Mouse (Mus musculus) liver, embryonic 13.5 days (tissue): ENCODE data around the gene St6gal1. TPM values are rescaled to one million over a fixed set of nuclear protein-coding genes. Genes with fewer than 3 reads are reported as not detected.
A peak's percentile ranks its signal among the peaks of the same experiment; 100 is the strongest.

Source experiments
- ATAC-seq: fragments of 200-750 bp; cut with Nextera tagmentation; 2 replicates; pipeline ENCODE4 v1.8.0; 2017; ENCODE audit warnings: low read depth, mild to moderate bottlenecking, moderate number of reproducible peaks, moderate library complexity
- DNase-seq: peaks from one replicate; pipeline ENCODE4 v3.0.0; 2022
- H3K27ac ChIP-seq: fragments of 300-500 bp; sonication (generic); 2 replicates; pipeline ENCODE4 v1.5.1; 2015; ENCODE audit warnings: moderate library complexity, mild to moderate bottlenecking, inconsistent platforms
- H3K27me3 ChIP-seq: fragments of 300-500 bp; sonication (generic); 2 replicates; pipeline ENCODE4 v1.6.1; 2015; ENCODE audit warnings: mild to moderate bottlenecking, inconsistent platforms
- H3K36me3 ChIP-seq: fragments of 300-500 bp; sonication (generic); 2 replicates; pipeline ENCODE4 v1.6.1; 2015; ENCODE audit warnings: mild to moderate bottlenecking, inconsistent platforms
- H3K4me1 ChIP-seq: fragments of 300-500 bp; sonication (generic); replicated peaks from 2 replicates; pipeline ENCODE4 v1.6.1; 2015; ENCODE audit warnings: inconsistent platforms
- H3K4me2 ChIP-seq: fragments of 300-500 bp; sonication (generic); 2 replicates; pipeline ENCODE4 v1.6.1; 2015; ENCODE audit warnings: inconsistent platforms, mild to moderate bottlenecking, moderate library complexity
- H3K4me3 ChIP-seq: fragments of 300-500 bp; sonication (generic); replicated peaks from 2 replicates; pipeline ENCODE4 v1.5.1; 2015; ENCODE audit warnings: mild to moderate bottlenecking, inconsistent platforms
- H3K9ac ChIP-seq: fragments of 300-500 bp; sonication (generic); 2 replicates; pipeline ENCODE4 v1.6.1; 2015; ENCODE audit warnings: mild to moderate bottlenecking, inconsistent platforms
- H3K9me3 ChIP-seq: fragments of 300-500 bp; sonication (generic); replicated peaks from 2 replicates; pipeline ENCODE4 v1.6.1; 2016; ENCODE audit warnings: inconsistent platforms
- WGBS: fragments of 180-500 bp; shearing (Covaris S2); methylation state at CpG from one replicate; pipeline ENCODE4 v1.1.7; 2015; ENCODE audit not compliant: insufficient replicate concordance; 5-methylcytosine and 5-hydroxymethylcytosine counted together
- polyA plus RNA-seq: library from polyadenylated mRNA; unstranded; fragments of >200 nt; fragmentation: Nextera tagmentation; extraction: Ambion mirVana; gene quantifications from 2 replicates; pipeline ENCODE4 v1.2.1, GENCODE M21; 2015

St6gal1 gene
- polyA plus RNA-seq, 1 experiment from 2014 or later: 7.5 TPM

DNA sequence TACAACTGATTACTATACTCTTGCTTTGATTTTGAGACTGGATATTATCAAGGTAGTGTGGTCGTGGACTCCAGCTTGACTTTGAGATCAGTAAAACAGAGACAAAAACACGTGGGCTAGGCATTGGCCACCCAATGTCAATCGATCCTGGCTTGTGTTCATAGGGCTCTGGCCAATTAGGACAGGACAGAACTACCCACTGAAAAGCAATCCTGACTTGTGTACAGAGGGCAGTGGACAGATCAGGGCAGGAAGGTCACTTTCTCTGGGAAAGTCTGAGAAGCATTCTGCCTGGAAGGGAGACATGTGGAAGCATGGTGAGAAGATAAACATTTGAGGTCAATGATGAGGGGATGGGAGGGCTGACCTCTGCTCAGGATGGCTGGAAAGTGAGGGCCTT is 69.7 kb downstream of the St6gal1 start:
- no peak overlapping the region for H3K27ac ChIP-seq
- 45% methylated on average over 3 of the region's 3 CpGs for WGBS
- peak; percentile 93 for ATAC-seq
- no peak for DNase-seq
- 0 out of 2 replicates have a peak, but pooled peaks cover 3% of the 10 kb centered on the region for H3K36me3 ChIP-seq
- H3K4me3 ChIP-seq: no peak overlapping the region
- H3K9ac ChIP-seq: no peak overlapping the region
- H3K4me1 ChIP-seq: no peaks in the 10 kb centered on the region; the same call in 1 of the 2 replicates
- no peak overlapping the region for H3K4me2 ChIP-seq
- no peaks in the 10 kb centered on the region for H3K27me3 ChIP-seq
- H3K9me3 ChIP-seq: no peaks in the 10 kb centered on the region

DNA sequence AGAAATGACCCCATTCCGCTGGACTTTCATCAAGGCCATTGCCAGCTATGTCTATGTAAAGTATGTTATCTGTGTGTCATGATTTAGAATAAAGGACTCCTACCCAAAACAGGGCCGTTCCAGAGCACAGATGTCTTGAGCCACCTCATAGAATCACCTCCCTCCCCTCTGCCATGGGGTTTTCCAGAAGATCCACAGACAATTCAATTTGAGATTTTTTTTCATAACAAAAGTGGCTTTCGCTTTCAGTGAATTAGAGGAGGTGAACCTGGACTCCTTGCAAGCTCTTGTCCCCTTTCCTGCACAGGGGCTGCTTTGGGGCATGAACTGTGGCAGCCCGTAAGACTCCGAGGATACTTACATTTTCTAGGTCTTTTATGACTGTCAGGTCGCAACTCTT is 70.2 kb downstream of the St6gal1 start:
- Histone ChIP-seq H3K4me1 (peaks cover 1% of the 10 kb centered on the region; the same call in 1 of the 2 replicates), H3K4me2 (no peak overlapping the region), H3K27ac (peak overlapping the region; percentile 48; the same call in 1 of the 2 replicates), H3K9me3 (no peaks in the 10 kb centered on the region), H3K27me3 (no peaks in the 10 kb centered on the region), H3K9ac (no peak overlapping the region), H3K36me3 (0 out of 2 replicates have a peak, but pooled peaks cover 3% of the 10 kb centered on the region), H3K4me3 (no peak overlapping the region)
- DNase-seq (no peak), ATAC-seq (no peak)
- 60% methylated on average over 6 of the region's 6 CpGs for WGBS

GRCm38 (mm10) chr16:23295720-23296119 is 71.2 kb downstream of the St6gal1 start:
- no peak for ATAC-seq
- Histone ChIP-seq H3K36me3 (0 out of 2 replicates have a peak, but pooled peaks cover 3% of the 10 kb centered on the region), H3K27ac (no peak overlapping the region), H3K4me1 (peaks cover 9% of the 10 kb centered on the region; the same call in 1 of the 2 replicates), H3K27me3 (no peaks in the 10 kb centered on the region), H3K9ac (no peak overlapping the region), H3K4me2 (no peak overlapping the region), H3K9me3 (no peaks in the 10 kb centered on the region), H3K4me3 (no peak overlapping the region)
- no peak for DNase-seq
- WGBS: 61% methylated on average over 5 of the region's 5 CpGs

DNA sequence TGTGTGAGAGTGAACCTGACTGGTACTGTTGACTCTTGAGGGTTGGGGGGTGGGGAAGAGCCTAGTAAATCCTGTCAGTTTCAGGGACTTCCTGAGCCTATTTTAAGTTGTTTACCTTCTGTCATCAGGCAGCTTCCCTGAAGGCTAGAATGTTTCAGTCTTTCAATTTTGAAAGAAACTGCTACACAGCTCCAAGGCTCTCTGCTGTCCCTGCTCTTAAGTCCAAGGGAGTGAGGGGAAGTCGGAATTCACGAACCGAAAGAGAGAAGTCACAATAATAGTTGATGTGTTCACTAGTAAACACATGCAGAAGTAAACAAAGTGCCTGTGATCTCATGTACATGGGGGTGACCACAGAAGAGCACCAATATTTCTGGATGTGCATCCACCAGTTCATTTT is 72.2 kb downstream of the St6gal1 start:
- Histone ChIP-seq H3K4me2 (no peak overlapping the region), H3K4me3 (no peak overlapping the region), H3K27ac (no peak overlapping the region), H3K27me3 (no peaks in the 10 kb centered on the region), H3K9ac (no peak overlapping the region), H3K9me3 (no peaks in the 10 kb centered on the region), H3K36me3 (0 out of 2 replicates have a peak, but pooled peaks cover 3% of the 10 kb centered on the region), H3K4me1 (peaks cover 9% of the 10 kb centered on the region; the same call in 1 of the 2 replicates)
- DNase-seq (no peak), ATAC-seq (no peak)
- 75% methylated on average over 3 of the region's 3 CpGs for WGBS

GRCm38 (mm10) chr16:23298441-23298840 is 73.9 kb downstream of the St6gal1 start:
- H3K27me3 ChIP-seq: no peaks in the 10 kb centered on the region
- H3K36me3 ChIP-seq: 0 out of 2 replicates have a peak, but pooled peaks cover 3% of the 10 kb centered on the region
- H3K9ac ChIP-seq: no peak overlapping the region
- no peak overlapping the region for H3K27ac ChIP-seq
- no peak overlapping the region for H3K4me3 ChIP-seq
- WGBS: 60% methylated on average over 3 of the region's 3 CpGs
- H3K4me1 ChIP-seq: peaks cover 9% of the 10 kb centered on the region; the same call in 1 of the 2 replicates
- ATAC-seq: no peak
- no peaks in the 10 kb centered on the region for H3K9me3 ChIP-seq
- H3K4me2 ChIP-seq: no peak overlapping the region
- DNase-seq: no peak

- Histone ChIP-seq H3K36me3 (0 out of 2 replicates have a peak, but pooled peaks cover 3% of the 10 kb centered on the region), H3K4me2 (no peak overlapping the region), H3K4me3 (no peak overlapping the region), H3K9me3 (no peaks in the 10 kb centered on the region), H3K27ac (no peak overlapping the region), H3K9ac (no peak overlapping the region), H3K27me3 (no peaks in the 10 kb centered on the region), H3K4me1 (peaks cover 9% of the 10 kb centered on the region; the same call in 1 of the 2 replicates)
- no peak for ATAC-seq
- no peak for DNase-seq
- 73% methylated on average over 3 of the region's 3 CpGs for WGBS
Measured at GRCm38 (mm10) chr16:23298911-23299310, 74.4 kb downstream of the St6gal1 start.

GRCm38 (mm10) chr16:23299904-23300740 is 75.6 kb downstream of the St6gal1 start:
- WGBS: 61% methylated on average over 7 of the region's 7 CpGs
- Histone ChIP-seq H3K4me2 (no peak overlapping the region), H3K9me3 (no peaks in the 10 kb centered on the region), H3K27me3 (no peaks in the 10 kb centered on the region), H3K4me3 (no peak overlapping the region), H3K36me3 (0 out of 2 replicates have a peak, but pooled peaks cover 3% of the 10 kb centered on the region), H3K9ac (no peak overlapping the region), H3K27ac (no peak overlapping the region), H3K4me1 (peaks cover 9% of the 10 kb centered on the region; the same call in 1 of the 2 replicates)
- DNase-seq: no peak
- no peak for ATAC-seq

GRCm38 (mm10) chr16:23301762-23302161 is 77.2 kb downstream of the St6gal1 start:
- Histone ChIP-seq H3K4me1 (peaks cover 9% of the 10 kb centered on the region; the same call in 1 of the 2 replicates), H3K9me3 (no peaks in the 10 kb centered on the region), H3K9ac (no peak overlapping the region), H3K4me2 (no peak overlapping the region), H3K36me3 (no peaks in the 10 kb centered on the region), H3K27me3 (no peaks in the 10 kb centered on the region), H3K27ac (no peak overlapping the region), H3K4me3 (no peak overlapping the region)
- ATAC-seq (no peak), DNase-seq (no peak)
- WGBS: 57% methylated on average over 7 of the region's 7 CpGs

GRCm38 (mm10) chr16:23305830-23306623 is 81.5 kb downstream of the St6gal1 start:
- no peak overlapping the region for H3K27ac ChIP-seq

GRCm38 (mm10) chr16:23307142-23307968 is 82.8 kb downstream of the St6gal1 start:
- no peak overlapping the region for H3K4me2 ChIP-seq
- H3K27me3 ChIP-seq: no peaks in the 10 kb centered on the region
- no peak overlapping the region for H3K4me3 ChIP-seq
- no peak overlapping the region for H3K9ac ChIP-seq
- WGBS: 36% methylated on average over 12 of the region's 12 CpGs
- no peak for DNase-seq
- no peaks in the 10 kb centered on the region for H3K36me3 ChIP-seq
- ATAC-seq: no peak
- H3K4me1 ChIP-seq: no peaks in the 10 kb centered on the region; the same call in 1 of the 2 replicates
- no peak overlapping the region for H3K27ac ChIP-seq
- H3K9me3 ChIP-seq: no peaks in the 10 kb centered on the region

More at GRCm38 (mm10) chr16:23305830-23306623, 81.5 kb downstream of the St6gal1 start:
- Histone ChIP-seq H3K4me1 (no peaks in the 10 kb centered on the region; the same call in 1 of the 2 replicates), H3K36me3 (no peaks in the 10 kb centered on the region), H3K4me2 (no peak overlapping the region), H3K9ac (no peak overlapping the region), H3K4me3 (no peak overlapping the region), H3K27me3 (no peaks in the 10 kb centered on the region), H3K9me3 (no peaks in the 10 kb centered on the region)
- no peak for ATAC-seq
- DNase-seq: no peak
- 49% methylated on average over 10 of the region's 10 CpGs for WGBS
